Mouse (Mus musculus) forelimb bud, embryonic 11.5 days (tissue): ENCODE results near the gene Rps11.
"Not testable (repeated sequence)": the region's sequence is repeated elsewhere in the genome, so short reads cannot be mapped to it uniquely, and the experiment has no call there.

Source experiments
- DNase-seq: peaks from one replicate; pipeline ENCODE4 v3.0.0-alpha.2; 2012; ENCODE audit warnings: low read depth, low spot score

Rps11 gene

DNA sequence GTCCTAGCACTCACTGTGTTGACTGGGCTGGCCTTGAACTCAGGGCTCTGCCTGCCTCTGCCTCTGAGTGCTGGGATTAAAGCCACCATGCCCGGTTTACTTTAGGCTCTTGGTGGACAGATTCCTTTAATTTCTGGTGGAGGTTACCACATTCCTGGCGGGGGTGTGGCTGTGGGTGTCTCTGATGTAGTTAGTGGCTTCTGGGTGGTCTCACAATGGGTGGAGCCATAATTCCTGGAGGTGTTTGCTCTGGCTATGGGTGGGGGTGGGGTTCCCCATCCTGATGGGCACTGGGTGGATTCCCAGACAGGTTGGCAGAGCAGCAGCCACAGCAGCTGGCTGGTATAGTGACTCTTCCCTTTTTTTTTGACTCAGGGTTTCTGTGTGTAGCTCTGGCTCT lies 12.3 kb downstream of the Rps11 start:
- no peak for DNase-seq

GRCm38 (mm10) chr7:45110089-45110488 lies 14.2 kb downstream of the Rps11 start:
- not testable (repeated sequence) for DNase-seq

- no peak for DNase-seq
These were observed 17.1 kb downstream of the Rps11 start for GRCm38 (mm10) chr7:45107052-45107645.

GRCm38 (mm10) chr7:45106441-45106840 lies 17.8 kb downstream of the Rps11 start:
- no peak for DNase-seq

DNA sequence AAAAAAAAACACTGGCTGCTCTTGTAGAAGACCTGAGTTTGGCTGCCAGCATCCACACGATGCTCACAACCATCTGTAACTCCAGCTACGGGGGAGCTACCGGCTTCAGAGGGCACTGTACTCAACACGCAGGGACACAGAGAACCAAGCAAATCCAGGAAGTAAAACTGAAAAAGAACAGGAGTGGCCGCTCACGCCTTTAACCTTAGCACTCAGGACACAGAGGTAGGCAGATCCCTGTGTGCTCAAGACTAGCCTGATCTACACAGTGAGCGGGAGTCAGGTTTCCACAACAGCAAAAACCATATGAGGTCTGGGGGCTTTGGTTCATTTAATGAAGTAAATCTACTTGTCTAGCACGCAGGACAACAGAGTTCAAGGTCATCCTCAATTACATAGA lies 18.7 kb downstream of the Rps11 start:
- no peak for DNase-seq

GRCm38 (mm10) chr7:45104941-45105340 lies 19.3 kb downstream of the Rps11 start:
- DNase-seq, result no peak

GRCm38 (mm10) chr7:45103652-45104180 lies 20.5 kb downstream of the Rps11 start, which contains the start of gene Fcgrt:
TSS of gene Fcgrt (minus strand) at chr7:45103851.
- no peak for DNase-seq

DNA sequence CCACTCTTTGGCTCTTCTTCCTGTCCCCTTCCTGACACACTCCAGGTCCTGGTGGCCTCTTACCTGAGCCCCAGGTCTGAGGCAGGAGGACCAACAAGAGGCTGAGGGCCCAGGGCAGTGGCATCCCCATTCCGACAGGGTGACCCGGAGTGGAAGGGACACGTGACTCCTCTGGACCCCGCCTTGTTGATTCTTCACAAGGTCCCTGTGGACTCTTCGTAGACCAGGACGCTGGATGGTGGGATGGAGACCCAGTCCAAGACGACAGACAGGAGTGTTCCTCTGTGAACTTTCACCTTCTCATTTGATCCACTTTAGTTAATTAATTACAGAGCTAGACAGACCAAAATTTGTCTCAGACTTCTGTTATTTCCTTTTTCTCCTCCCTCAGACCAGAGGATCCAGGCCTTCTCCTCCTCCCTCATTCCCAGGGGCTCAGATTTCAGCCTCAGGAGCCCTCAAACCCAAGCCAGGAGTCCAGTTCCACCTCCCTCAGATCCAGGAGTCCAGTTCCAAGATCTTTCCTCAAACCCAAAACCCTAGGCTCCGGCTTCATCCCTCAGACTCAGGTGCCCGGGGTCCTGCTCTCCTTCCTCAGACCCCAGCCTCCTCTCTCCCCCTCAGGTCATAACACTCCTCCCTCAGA lies 21.2 kb downstream of the Rps11 start:
- no peak for DNase-seq

- no peak for DNase-seq
These were observed 21.8 kb downstream of the Rps11 start for GRCm38 (mm10) chr7:45102441-45102840.

GRCm38 (mm10) chr7:45100046-45100445 lies 24.2 kb downstream of the Rps11 start:
- DNase-seq, result no peak

GRCm38 (mm10) chr7:45098541-45099240 lies 25.5 kb downstream of the Rps11 start:
- DNase-seq, result no peak

DNA sequence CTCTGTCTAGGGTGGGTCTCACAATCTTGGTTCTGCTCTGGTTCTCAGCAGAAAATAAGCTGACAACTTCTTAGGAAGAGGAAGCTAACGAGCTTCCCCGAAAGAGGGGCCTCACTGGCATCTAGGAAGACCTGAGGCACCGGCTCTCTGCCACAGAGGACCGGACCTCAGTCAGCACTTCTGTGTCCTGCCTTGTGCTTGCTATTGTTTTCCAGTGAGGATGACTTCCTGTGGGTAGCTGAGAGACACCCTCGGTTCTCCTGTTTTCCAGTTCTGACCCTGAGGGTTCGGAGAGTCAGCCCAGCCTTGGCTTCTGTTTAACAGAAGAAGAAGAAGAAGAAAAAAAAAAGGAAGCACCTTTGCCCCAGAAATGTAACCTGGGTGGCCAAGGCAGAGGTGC lies 26.8 kb downstream of the Rps11 start:
- DNase-seq, result no peak

DNA sequence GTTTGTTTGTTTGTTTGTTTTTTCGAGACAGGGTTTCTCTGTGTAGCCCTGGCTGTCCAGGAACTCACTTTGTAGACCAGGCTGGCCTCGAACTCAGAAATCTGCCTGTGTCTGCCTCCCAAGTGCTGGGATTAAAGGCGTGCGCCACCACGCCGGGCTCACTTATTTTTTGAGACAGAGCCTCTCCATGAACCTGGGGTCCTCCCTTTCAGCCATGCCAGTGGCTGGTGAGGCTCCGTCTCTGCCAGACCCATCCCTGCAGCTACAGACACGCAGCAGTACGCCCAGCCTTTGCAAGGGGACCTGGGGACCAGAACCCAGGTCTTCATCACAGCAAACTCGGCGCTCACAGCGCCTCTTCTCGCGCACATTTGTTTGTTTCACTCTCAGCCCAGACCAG lies 28.3 kb downstream of the Rps11 start:
- DNase-seq, result not testable (repeated sequence)

DNA sequence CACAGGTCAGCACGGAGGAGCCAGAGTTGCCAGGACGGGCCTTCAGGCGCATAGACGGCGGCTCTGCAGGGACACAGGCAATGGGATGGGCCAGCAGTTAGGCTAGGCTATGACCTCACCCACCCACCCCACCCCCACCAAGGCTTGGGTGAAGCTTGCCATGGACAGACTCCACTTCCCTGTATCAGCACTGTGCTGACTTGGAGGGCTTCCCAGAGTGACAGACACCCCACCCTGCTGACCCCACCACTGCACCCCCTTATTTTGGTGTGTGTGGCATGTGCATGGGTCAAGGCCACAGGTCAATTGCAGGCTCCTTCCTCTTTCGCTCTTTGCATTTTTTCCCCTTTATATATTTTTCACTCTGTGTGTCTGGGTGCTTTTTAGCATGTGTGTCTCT lies 28.9 kb downstream of the Rps11 start:
- no peak for DNase-seq

DNA sequence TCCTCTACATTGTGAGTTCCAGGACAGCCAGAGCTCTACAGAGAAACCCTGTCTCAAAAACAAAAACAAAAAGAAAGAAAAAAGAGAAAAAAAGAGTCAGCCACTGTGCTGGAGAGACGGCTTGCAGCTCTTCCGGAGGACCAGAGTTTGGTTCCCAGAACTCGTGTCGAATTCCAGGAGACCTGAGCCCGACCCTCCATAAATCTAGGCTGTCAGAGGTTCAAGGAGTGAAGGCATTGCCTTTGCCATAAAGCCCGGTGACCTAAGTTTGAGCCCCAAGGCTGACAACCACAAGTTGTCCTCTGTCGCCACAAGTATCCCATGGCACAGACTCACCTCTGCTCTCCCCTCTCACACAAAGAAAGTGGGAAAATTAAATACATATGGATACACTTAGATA lies 30.1 kb downstream of the Rps11 start:
- peak; percentile 70 for DNase-seq

DNA sequence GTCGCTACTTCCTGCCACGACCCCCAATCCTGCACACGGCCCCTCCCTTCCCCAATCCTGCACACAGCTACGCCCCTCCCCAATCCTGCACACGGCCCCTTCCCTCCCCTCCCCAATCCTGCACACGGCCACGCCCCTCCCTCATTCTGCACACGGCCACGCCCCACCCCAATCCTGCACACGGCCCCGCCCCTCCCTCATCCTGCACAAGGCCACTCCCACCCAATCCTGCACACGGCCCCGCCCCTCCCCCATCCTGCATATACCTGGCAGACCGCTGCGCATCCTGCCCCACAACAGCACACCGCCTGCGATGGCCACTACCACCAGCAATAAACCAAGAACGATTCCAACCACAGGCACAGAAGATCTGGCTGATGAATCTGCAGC lies 30.7 kb downstream of the Rps11 start:
- peak; percentile 49 for DNase-seq

DNA sequence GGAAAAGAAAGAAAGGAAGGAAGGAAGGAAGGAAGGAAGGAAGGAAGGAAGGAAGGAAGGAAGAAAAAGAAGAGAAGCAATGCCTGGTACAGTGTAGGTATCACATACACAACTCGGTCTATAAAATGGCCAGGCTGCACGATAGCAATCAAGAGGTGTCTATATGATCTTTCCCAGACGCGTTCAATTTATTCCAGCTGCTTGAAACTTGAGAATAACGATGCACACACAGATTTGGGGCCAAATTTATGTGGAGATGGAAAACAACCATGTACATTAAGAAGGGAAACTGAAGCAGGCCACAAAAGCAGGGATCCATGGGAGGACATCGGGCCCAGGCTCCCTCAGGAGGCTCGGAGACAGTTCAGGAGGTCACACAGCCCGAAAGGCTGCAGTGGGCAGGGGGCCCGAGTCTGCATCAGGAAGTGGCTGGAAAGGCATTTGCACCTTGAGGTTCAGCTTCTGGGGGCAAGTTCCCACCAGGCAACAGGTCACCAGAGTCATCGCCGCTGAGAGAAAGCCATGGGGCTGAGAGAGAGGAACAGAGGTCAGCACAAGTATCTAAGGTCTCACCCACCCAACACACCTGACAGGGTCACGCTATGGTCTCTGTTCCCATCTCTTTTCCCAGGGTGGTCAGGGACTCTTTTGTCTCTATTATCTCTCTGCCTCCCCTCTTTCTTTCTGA lies 31.3 kb downstream of the Rps11 start:
- DNase-seq, result peak; percentile 64

GRCm38 (mm10) chr7:45092048-45092447 lies 32.2 kb downstream of the Rps11 start, which contains the start of gene Rcn3:
TSS of gene Rcn3 (minus strand) at chr7:45092221.
- peak; percentile 98 for DNase-seq

- DNase-seq, result peak; percentile 31
These were observed 32.9 kb downstream of the Rps11 start for GRCm38 (mm10) chr7:45091001-45091990.

DNA sequence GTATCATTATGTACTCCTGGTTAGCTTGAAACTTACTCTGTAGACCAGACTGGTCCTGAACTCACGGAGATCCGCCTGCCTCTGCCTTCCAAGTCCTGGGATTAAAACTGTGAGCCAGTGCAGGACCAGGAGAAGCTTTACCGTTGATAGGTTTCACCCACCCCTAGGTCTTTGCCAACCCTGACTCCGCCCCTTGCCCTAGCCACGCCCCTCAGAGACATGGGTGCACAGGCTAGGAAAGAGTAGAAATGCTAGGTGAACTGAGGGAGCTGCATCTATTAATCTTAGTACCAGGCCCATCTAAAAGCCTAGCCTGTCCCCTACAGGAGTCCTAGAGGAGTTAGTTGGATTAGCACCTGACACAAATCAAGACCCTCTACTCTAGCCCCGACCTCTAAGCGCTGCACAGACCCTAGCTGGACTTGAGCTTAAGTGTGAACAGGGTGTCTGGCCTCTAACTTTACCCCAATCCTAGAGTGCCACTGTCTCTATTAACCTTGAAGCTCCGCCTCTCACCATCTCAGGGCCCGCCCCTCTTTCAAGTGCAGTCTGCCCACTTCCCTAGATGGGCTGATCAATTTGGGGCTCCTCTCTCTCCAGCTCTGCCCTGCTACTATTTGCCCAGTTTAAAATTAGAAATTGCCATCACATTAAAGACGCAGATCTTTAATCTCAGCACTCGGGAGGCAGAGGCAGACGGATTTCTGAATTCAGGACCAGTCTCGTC lies 33.8 kb downstream of the Rps11 start:
- no peak for DNase-seq
